Mouse (Mus musculus) neural tube, embryonic 11.5 days (tissue): ENCODE measurements around the gene Tcaf3. TPM values are rescaled to one million over a fixed set of nuclear protein-coding genes. Genes with fewer than 3 reads are reported as not detected.

Experiments used
- ATAC-seq: fragments of 200-750 bp; cut with Nextera tagmentation; 2 replicates; pipeline ENCODE4 v1.8.0; 2017; ENCODE audit warnings: moderate number of reproducible peaks, mild to moderate bottlenecking, moderate TSS enrichment, moderate library complexity; ENCODE audit not compliant: insufficient read depth, low FRiP score, low TSS enrichment
- DNase-seq: peaks from one replicate; pipeline ENCODE4 v3.0.0-alpha.2; 2015; ENCODE audit warnings: low spot score
- H3K27ac ChIP-seq: fragments of 300-500 bp; sonication (generic); 2 replicates; pipeline ENCODE4 v1.5.1; 2014; ENCODE audit warnings: low read depth, mild to moderate bottlenecking, low read length
- H3K27me3 ChIP-seq: fragments of 300-500 bp; sonication (generic); 2 replicates; pipeline ENCODE4 v1.6.1; 2014; ENCODE audit warnings: mild to moderate bottlenecking, low read length, mixed read lengths; ENCODE audit not compliant: control insufficient read depth, insufficient read depth
- H3K36me3 ChIP-seq: fragments of 300-500 bp; sonication (generic); 2 replicates; pipeline ENCODE4 v1.6.1; 2014; ENCODE audit warnings: mild to moderate bottlenecking, low read length, moderate library complexity, mixed read lengths; ENCODE audit not compliant: control insufficient read depth, insufficient read depth
- H3K4me1 ChIP-seq: fragments of 300-500 bp; sonication (generic); 2 replicates; pipeline ENCODE4 v1.6.1; 2014; ENCODE audit warnings: low read length, mixed read lengths; ENCODE audit not compliant: control insufficient read depth, insufficient read depth
- H3K4me2 ChIP-seq: fragments of 300-500 bp; sonication (generic); 2 replicates; pipeline ENCODE4 v1.6.1; 2014; ENCODE audit warnings: low read depth, mild to moderate bottlenecking, moderate library complexity
- H3K4me3 ChIP-seq: fragments of 300-500 bp; sonication (generic); 2 replicates; pipeline ENCODE4 v1.5.1; 2014; ENCODE audit warnings: low read depth, low read length
- H3K9ac ChIP-seq: fragments of 300-500 bp; sonication (generic); 2 replicates; pipeline ENCODE4 v1.6.1; 2014; ENCODE audit warnings: mild to moderate bottlenecking, low read length
- H3K9me3 ChIP-seq: fragments of 300-500 bp; sonication (generic); 2 replicates; pipeline ENCODE4 v1.6.1; 2016; ENCODE audit warnings: low read length; ENCODE audit not compliant: control insufficient read depth
- WGBS: fragments of 180-500 bp; shearing (Covaris S2); extraction: QIAGEN DNeasy Blood & Tissue Kit; methylation state at CpG from one replicate; pipeline ENCODE4 v1.1.7; 2014; 5-methylcytosine and 5-hydroxymethylcytosine counted together
- polyA plus RNA-seq: library from polyadenylated mRNA; unstranded; fragments of >200 nt; fragmentation: Nextera tagmentation; extraction: Ambion mirVana; gene quantifications from 2 replicates; pipeline ENCODE4 v1.2.1, GENCODE M21; 2014

Gene Tcaf3
- not detected in 2 replicates for polyA plus RNA-seq

GRCm38 (mm10) chr6:42597592-42597991, at the start of gene Tcaf3:
TSS of gene Tcaf3 (minus strand) at chr6:42597692.
- Histone ChIP-seq H3K4me2 (no peak within 1 kb of the TSS), H3K9me3 (no peaks in the 10 kb centered on the region), H3K4me3 (no peak within 1 kb of the TSS), H3K27ac (no peak within 1 kb of the TSS), H3K4me1 (no peaks in the 10 kb centered on the region), H3K9ac (no peak within 1 kb of the TSS), H3K36me3 (no peaks in the 10 kb centered on the region), H3K27me3 (no peaks in the 10 kb centered on the region)
- DNase-seq, result no peak
- ATAC-seq, result no peak
- 77% methylated on average over 4 of the region's 4 CpGs for WGBS

GRCm38 (mm10) chr6:42644912-42645549, 47.5 kb upstream of the Tcaf3 start, which contains the start of gene Tcaf2:
TSS of gene Tcaf2 (minus strand) at chr6:42645254.
- Histone ChIP-seq H3K27ac (no peak within 1 kb of the TSS), H3K27me3 (no peaks in the 10 kb centered on the region), H3K4me3 (peak within 1 kb of the TSS; percentile 31), H3K4me1 (no peaks in the 10 kb centered on the region), H3K9me3 (no peaks in the 10 kb centered on the region), H3K4me2 (peak within 1 kb of the TSS; percentile 43), H3K9ac (no peak within 1 kb of the TSS), H3K36me3 (no peaks in the 10 kb centered on the region)
- DNase-seq (peak; percentile 94), ATAC-seq (peak; percentile 99)
- WGBS, result under 1% methylated on average over 23 of the region's 23 CpGs

GRCm38 (mm10) chr6:42634393-42634792, 36.9 kb upstream of the Tcaf3 start:
- Histone ChIP-seq H3K36me3 (no peaks in the 10 kb centered on the region), H3K4me3 (no peak overlapping the region), H3K4me2 (no peak overlapping the region), H3K9ac (no peak overlapping the region), H3K9me3 (no peaks in the 10 kb centered on the region), H3K4me1 (no peaks in the 10 kb centered on the region), H3K27ac (no peak overlapping the region), H3K27me3 (no peaks in the 10 kb centered on the region)
- no peak for DNase-seq
- 91% methylated on average over 5 of the region's 5 CpGs for WGBS
- no peak for ATAC-seq

DNA sequence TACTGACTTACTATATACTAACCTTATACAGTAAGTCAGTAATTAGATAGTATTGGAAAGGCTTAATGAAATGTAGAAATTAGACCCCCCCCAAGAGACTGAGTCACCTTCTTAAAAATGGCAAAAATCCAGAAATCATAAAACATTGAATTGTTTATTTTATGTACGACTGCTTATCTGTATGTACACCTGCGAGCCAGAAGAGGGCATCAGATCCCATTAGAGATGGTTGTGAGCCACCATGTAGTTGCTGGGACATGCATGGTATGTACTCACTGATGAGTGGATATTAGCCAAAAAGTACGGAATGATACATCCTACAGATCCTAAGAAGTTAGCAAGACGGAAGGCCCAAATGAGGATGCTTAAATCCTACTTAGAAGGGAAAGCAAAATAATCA, 33.9 kb upstream of the Tcaf3 start:
- ATAC-seq, result no peak
- H3K4me3 ChIP-seq, result no peak overlapping the region
- no peak overlapping the region for H3K9ac ChIP-seq
- H3K36me3 ChIP-seq, result no peaks in the 10 kb centered on the region
- H3K27me3 ChIP-seq, result no peaks in the 10 kb centered on the region
- no peaks in the 10 kb centered on the region for H3K4me1 ChIP-seq
- no peaks in the 10 kb centered on the region for H3K9me3 ChIP-seq
- WGBS, result 80% methylated on average over 4 of the region's 4 CpGs
- no peak overlapping the region for H3K27ac ChIP-seq
- H3K4me2 ChIP-seq, result no peak overlapping the region
- no peak for DNase-seq

DNA sequence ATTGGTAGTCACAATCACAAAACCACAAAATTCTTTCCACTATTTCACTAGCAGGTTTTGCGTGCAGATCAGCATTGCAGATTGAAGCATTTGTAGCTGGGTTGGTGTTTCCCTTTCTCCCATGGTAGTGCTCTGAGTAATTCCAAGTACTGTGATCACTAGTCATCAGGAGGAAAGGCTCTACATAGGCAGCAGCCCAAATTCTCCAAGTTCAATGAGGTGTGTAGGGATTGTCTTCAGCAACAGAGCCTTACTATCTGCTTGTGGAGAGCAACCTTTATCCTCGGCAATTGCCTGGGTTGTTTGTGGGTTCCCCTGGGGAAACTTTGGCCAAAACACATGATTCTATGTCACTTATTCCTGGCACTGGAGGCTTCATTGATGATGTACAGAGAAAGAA, 19.4 kb upstream of the Tcaf3 start:
- Histone ChIP-seq H3K27ac (no peak overlapping the region), H3K9ac (no peak overlapping the region), H3K27me3 (no peaks in the 10 kb centered on the region), H3K9me3 (no peaks in the 10 kb centered on the region), H3K36me3 (no peaks in the 10 kb centered on the region), H3K4me3 (no peak overlapping the region), H3K4me2 (no peak overlapping the region), H3K4me1 (no peaks in the 10 kb centered on the region)
- 84% methylated on average over 2 of the region's 2 CpGs for WGBS
- no peak for DNase-seq
- ATAC-seq, result no peak

DNA sequence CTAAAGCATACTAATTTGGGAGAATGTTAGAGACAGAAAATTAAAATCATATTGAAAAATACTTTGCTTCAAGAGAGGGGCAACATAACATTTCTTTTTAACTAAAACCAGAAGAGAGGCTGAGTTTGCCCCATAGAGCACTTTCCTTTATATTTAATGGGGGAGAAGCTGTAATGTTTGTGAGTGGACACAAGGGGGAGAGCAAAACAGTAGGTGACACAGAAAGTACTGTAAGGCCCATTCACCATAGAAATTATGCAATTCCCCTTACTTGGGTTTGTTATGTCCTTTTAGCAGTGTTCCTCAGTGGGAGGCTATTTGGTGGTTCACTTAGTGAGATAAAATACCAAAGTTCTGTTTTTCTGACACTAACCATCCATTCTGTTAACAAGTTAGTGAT, 14.7 kb upstream of the Tcaf3 start:
- Histone ChIP-seq H3K9ac (no peak overlapping the region), H3K9me3 (no peaks in the 10 kb centered on the region), H3K27ac (no peak overlapping the region), H3K4me1 (no peaks in the 10 kb centered on the region), H3K36me3 (no peaks in the 10 kb centered on the region), H3K27me3 (no peaks in the 10 kb centered on the region), H3K4me2 (no peak overlapping the region), H3K4me3 (no peak overlapping the region)
- DNase-seq (no peak), ATAC-seq (peak; percentile 20; the same call in 1 of the 2 replicates)

GRCm38 (mm10) chr6:42610954-42611522, 13.5 kb upstream of the Tcaf3 start:
- ATAC-seq (no peak), DNase-seq (no peak)
- no peaks in the 10 kb centered on the region for H3K4me1 ChIP-seq
- WGBS, result 77% methylated on average over 4 of the region's 4 CpGs
- H3K27me3 ChIP-seq, result no peaks in the 10 kb centered on the region
- no peak overlapping the region for H3K27ac ChIP-seq
- H3K4me2 ChIP-seq, result no peak overlapping the region
- H3K9ac ChIP-seq, result no peak overlapping the region
- no peaks in the 10 kb centered on the region for H3K9me3 ChIP-seq
- H3K4me3 ChIP-seq, result no peak overlapping the region
- no peaks in the 10 kb centered on the region for H3K36me3 ChIP-seq

- no peaks in the 10 kb centered on the region for H3K36me3 ChIP-seq
- H3K27me3 ChIP-seq, result no peaks in the 10 kb centered on the region
- H3K9me3 ChIP-seq, result no peaks in the 10 kb centered on the region
- no peak overlapping the region for H3K27ac ChIP-seq
- no peaks in the 10 kb centered on the region for H3K4me1 ChIP-seq
- no peak overlapping the region for H3K4me3 ChIP-seq
- DNase-seq, result no peak
- no peak overlapping the region for H3K9ac ChIP-seq
- ATAC-seq, result no peak
- WGBS, result 82% methylated on average over 17 of the region's 17 CpGs
- H3K4me2 ChIP-seq, result no peak overlapping the region
These were observed 4.2 kb downstream of the Tcaf3 start for GRCm38 (mm10) chr6:42593138-42593882.

GRCm38 (mm10) chr6:42586569-42586968, 10.9 kb downstream of the Tcaf3 start:
- Histone ChIP-seq H3K4me2 (no peak overlapping the region), H3K36me3 (no peaks in the 10 kb centered on the region), H3K27me3 (no peaks in the 10 kb centered on the region), H3K27ac (no peak overlapping the region), H3K4me1 (no peaks in the 10 kb centered on the region), H3K9ac (no peak overlapping the region), H3K9me3 (no peaks in the 10 kb centered on the region), H3K4me3 (no peak overlapping the region)
- ATAC-seq (no peak), DNase-seq (no peak)
- 87% methylated on average over 5 of the region's 5 CpGs for WGBS
